Mouse (Mus musculus) embryo, embryonic 11 days (tissue): Measurements from ENCODE around the gene Schip1.

Source experiments
- DNase-seq: peaks from one replicate; pipeline ENCODE4 v3.0.0-alpha.2; 2015

Schip1 gene

GRCm38 (mm10) chr3:68630821-68631220, 566.2 kb downstream of the Schip1 start:
- DNase-seq: no peak

GRCm38 (mm10) chr3:68632714-68633113, 568.1 kb downstream of the Schip1 start:
- no peak for DNase-seq

GRCm38 (mm10) chr3:68633577-68633976, 569.0 kb downstream of the Schip1 start:
- no peak for DNase-seq

- no peak for DNase-seq
Observed at GRCm38 (mm10) chr3:68637960-68638359, 573.4 kb downstream of the Schip1 start.

- no peak for DNase-seq
Observed at GRCm38 (mm10) chr3:68638703-68639102, 574.1 kb downstream of the Schip1 start.

GRCm38 (mm10) chr3:68642935-68643334, 578.3 kb downstream of the Schip1 start:
- no peak for DNase-seq

- DNase-seq: no peak
Observed at GRCm38 (mm10) chr3:68646387-68647130, 582.0 kb downstream of the Schip1 start.

- no peak for DNase-seq
Observed at GRCm38 (mm10) chr3:68647282-68647681, 582.7 kb downstream of the Schip1 start.

- no peak for DNase-seq
Observed at GRCm38 (mm10) chr3:68650251-68650650, 585.6 kb downstream of the Schip1 start.

- no peak for DNase-seq
Observed at GRCm38 (mm10) chr3:68656607-68657352, 592.2 kb downstream of the Schip1 start.

GRCm38 (mm10) chr3:68657589-68658245, 593.1 kb downstream of the Schip1 start:
- DNase-seq: no peak

GRCm38 (mm10) chr3:68659996-68660395, 595.4 kb downstream of the Schip1 start:
- DNase-seq: no peak

GRCm38 (mm10) chr3:68660538-68660937, 595.9 kb downstream of the Schip1 start:
- DNase-seq: no peak

GRCm38 (mm10) chr3:68662386-68662785, 597.8 kb downstream of the Schip1 start:
- no peak for DNase-seq

- DNase-seq: no peak
Observed at GRCm38 (mm10) chr3:68664337-68664736, 599.7 kb downstream of the Schip1 start.

GRCm38 (mm10) chr3:68666377-68666776, 601.8 kb downstream of the Schip1 start:
- no peak for DNase-seq

- DNase-seq: no peak
Observed at GRCm38 (mm10) chr3:68667852-68668251, 603.2 kb downstream of the Schip1 start.

- DNase-seq: no peak
Observed at GRCm38 (mm10) chr3:68669418-68669974, 604.9 kb downstream of the Schip1 start.

- no peak for DNase-seq
Observed at GRCm38 (mm10) chr3:68674721-68675120, 610.1 kb downstream of the Schip1 start.

- no peak for DNase-seq
Observed at GRCm38 (mm10) chr3:68675216-68675835, 610.7 kb downstream of the Schip1 start.
